Mouse (Mus musculus) heart, adult 18-20 months (tissue): ENCODE results near the gene Pacsin3. TPM values are rescaled to one million over a fixed set of nuclear protein-coding genes. Genes with fewer than 3 reads are reported as not detected.

ENCODE experiments used
- DNase-seq, 2 experiments: peaks; one replicate each; pipeline ENCODE4 v3.0.0; 2021 to 2022; ENCODE audit warnings: mixed read lengths in 1 of 2
- long read RNA-seq, 2 experiments: library from polyadenylated mRNA; stranded (forward); transcript quantifications; one replicate each; pipeline ENCODE4 v2.0.0; 2021
- total RNA-seq, 2 experiments: library from RNA; stranded (reverse); gene quantifications; 2 replicates each; pipeline ENCODE4 v1.2.3; 2021

The Pacsin3 gene
- total RNA-seq, result 100 to 1,000 TPM; 137 to 170 TPM
- long read RNA-seq, experiment 1, transcript Pacsin3-201 (11 exons, 1,862 nt), result major isoform, 9 of 158 reads
- long read RNA-seq, experiment 1, partial matches to known transcripts, result 66 of 158 reads
- long read RNA-seq, experiment 1, other reads (novel, unspliced or antisense), result 76 of 158 reads
- long read RNA-seq, experiment 2, transcript Pacsin3-201 (11 exons, 1,862 nt), result major isoform, 7 of 60 reads
- long read RNA-seq, experiment 2, partial matches to known transcripts, result 30 of 60 reads
- long read RNA-seq, experiment 2, other reads (novel, unspliced or antisense), result 20 of 60 reads

DNA sequence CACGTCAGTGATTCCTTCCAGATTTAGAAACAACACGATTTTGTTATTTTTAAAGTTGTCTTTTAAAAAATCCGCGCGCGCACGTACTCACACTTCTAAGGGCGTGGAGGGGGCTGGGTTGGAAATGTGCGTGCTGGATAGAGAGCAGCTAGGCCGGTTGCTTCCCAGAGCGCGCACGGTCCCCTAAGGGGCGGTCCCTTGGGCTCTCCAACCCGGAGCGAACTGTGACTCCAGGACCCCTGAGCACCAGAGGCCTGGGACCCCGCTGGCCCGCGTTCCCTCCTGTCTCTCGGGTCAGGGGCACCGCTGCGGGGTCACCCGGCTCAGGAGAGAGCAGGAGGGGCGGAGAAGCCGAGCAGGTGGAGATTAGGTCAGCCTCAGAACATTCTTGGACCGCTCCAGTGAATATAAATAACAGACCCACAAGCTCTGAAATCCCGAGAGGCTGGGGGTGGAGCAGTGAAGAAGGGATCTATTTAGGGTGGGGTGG lies at the start of gene Pacsin3:
TSS of gene Pacsin3 (plus strand) at position 294 of the 490 bp plus-strand sequence.
- DNase-seq, result peak; percentile 64 to 75

DNA sequence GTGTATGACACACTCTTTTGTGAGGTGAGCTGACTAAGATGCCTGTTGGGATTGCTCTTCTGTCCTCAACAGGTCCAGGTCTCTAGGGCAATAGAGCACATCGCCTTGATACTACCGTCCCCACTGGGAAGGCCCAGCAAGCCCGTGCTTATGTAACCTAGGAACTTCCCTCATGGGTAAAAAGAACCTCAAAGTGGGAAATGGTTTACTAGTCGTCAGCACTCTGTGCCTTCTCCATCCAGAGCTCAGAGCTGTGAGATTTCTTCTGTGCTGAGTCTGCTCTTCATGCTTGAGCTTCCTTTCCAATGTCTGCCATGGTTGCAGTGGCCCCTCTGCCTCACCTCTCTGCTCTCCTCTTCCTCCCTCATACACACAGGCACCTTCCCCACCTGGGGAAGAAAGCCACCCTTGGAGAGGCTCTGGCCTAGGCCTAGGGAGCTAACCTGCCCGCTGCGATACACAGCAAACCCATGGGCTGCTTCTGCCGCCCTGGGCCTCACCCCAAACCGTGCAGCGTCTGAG lies 49.4 kb upstream of the Pacsin3 start:
- DNase-seq, result peak; percentile 33 to 53

DNA sequence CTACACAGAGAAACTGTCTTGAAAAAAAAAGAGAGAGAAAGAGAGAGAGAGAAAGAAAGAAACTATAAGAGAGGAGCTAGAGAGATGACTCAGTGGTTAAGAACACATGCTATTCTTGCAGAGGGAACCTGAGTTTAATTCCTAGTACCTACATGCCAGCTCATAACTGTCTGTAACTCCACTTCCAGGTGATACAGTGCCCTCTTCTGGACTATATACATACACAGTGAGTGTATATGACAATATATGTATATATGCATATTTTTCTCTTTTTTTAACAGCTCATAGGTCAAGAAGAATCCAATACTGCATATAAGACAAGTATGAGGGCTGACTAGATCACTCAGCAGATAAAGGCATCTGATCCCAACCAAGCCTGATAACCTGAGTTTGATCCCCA lies 42.4 kb upstream of the Pacsin3 start:
- no peak for DNase-seq

DNA sequence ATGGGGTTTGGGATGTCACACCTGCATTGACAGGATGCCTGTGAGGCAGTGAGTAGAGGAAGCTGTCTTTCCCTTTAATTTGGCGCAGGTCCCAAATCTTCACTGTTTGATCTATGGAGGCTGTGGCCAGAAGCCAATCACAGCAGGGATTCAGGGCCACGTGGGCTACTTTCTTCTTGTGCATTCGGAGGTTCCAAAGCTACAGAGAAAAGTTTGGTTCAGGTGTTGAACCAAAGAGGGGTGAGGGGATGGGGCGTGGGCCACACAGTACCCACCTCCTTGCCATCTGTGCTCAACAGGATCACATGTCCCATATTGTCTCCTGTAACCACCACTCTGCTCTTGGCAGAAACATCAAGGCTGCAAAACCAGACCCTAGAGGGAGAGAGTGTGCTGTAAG lies 38.7 kb upstream of the Pacsin3 start:
- DNase-seq, result no peak

DNA sequence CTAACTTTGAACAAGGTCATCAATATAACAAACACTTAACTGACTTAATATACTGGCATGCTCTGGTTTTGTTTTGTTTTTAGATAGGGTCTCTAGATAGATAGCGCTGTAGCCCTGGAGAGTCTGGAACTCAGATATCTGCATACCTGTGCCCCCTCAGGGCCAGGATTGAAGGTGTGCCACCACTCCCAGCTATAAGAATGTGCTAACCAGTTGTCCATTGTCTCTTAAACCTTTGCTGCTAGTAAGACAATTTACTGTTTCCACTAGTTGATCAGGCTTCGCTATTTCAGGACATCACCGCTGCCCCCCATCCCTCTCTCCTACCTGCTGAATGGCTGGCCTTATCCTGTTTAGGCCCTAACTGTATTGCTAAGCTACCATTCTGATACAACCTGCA lies 35.3 kb upstream of the Pacsin3 start:
- no peak for DNase-seq

DNA sequence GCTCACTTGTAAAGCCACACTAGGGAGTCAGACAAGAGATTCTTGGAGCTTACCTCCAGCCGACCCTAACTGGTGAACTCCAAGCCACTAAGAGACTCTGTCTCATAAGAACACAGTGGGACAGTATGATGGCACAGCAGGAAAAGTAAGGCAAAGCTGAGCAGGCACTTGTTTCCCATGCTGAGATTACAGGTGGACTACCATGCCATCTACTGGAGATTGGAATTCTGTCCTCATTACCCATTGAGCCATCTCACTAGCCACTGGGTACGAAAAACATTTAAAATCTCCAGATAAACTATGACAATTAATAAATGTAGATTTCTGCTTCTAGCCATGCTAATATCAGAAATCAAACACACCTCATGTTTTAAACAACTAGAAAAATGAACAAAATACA lies 32.1 kb upstream of the Pacsin3 start:
- DNase-seq, result no peak

DNA sequence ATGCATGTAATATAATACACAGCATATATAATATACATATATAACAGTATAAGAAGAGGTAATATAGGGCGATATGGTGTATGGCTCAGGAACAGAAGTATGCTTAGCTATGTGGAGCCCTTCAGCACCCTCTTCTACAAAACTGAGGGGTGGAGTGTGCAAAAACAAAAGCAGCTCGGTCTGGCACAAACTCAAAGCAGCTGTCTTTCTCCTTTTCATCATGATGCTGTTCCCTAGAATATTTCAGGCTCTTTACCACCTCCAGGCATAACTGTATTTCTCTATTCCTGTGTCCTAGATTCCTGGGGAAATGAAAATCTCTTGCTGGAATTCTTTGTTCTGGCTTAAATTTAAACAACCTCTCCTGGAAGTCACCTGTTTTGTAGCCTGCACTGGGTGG lies 26.0 kb upstream of the Pacsin3 start:
- DNase-seq, result no peak

DNA sequence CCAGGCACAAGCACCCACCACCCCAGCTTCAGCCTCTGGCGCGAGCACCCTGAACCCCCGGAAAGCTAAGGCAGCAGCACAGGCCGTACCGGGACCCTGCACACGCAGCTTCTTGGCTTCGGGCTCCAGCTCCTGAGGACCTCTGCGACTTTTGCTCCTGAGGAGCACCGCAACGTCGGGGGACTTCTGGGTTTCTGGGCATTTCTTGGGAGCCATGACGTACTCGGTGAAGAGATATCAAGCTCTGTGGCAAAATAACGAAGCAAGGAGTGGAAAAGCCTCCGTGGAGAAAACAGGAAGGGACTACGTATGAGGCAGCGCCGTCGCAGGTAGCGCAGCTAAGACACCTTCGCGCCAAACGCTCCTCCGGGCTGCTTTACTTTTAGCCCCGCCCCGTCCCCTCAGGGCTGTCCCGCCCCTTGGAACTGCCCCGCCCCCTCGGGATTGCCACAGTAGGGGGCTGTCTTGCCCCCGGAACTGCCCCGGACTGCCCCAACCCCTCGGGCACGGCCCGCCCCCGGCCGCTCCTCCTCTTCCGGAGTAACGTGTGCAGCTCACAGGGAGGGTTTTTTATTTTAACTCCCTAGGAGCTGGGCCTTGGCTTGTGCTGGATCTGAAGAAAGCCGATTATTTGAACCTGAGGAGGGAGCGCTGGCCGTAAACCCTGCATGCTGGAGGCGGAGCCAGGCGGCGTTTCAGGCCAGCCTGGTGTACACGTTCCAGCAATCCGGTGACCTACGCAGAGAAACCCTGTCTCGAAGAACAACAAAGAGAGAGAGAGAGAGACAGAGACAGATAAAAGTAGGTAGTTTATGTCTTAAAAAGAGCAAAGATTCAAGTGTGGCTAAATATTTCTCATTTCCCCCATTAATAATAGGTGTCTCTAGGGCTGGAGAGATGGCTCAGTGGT lies 18.9 kb upstream of the Pacsin3 start, which contains the start of gene Ddb2:
TSS of gene Ddb2 (minus strand) at position 382 of the 910 bp plus-strand sequence.
- DNase-seq, result peak; percentile 93

DNA sequence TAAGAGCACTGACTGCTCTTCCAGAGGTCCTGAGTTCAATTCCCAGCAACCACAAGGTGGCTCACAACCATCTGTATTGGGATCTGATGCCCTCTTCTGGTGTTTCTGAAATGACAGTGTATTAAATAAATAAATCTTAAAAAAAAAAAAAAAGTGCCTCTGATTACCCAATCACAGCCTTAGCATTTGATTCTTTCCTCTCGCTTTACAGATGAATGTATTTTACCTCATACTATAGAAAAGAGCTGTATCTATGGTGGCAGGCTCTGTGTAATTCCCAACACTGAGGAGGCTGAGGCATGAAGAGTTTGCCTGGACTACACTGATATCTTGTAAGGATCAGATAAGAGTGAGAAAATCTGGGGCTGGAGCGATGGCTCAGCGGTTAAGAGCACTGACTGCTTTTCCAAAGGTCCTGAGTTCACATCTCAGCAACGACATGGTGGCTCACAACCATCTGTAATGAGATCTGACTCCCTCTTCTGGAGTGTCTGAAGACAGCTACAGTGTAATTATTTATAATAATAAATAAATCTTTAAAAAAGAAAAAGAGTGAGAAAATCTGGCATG lies 18.2 kb upstream of the Pacsin3 start:
- peak in 1 of 2 experiments; percentile 36 for DNase-seq

DNA sequence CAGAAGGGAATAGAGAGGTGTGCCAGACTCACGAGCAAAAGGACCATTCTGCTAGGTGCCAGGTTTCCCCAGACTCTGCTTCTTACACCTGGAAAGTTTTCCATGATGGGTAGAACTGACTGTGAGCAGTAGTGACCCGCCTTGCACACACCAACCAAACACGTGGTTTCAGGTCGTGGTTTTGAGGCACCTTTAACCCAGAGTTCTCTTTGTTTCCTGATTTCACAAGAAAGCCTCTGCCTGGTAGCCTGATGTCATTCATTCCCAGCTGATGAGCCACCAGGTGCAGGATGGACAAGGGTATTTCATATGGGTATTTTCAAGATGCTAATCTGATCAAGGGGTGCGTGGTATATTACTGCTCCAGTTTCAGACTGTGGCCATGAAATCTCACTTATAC lies 13.2 kb upstream of the Pacsin3 start:
- DNase-seq, result no peak

DNA sequence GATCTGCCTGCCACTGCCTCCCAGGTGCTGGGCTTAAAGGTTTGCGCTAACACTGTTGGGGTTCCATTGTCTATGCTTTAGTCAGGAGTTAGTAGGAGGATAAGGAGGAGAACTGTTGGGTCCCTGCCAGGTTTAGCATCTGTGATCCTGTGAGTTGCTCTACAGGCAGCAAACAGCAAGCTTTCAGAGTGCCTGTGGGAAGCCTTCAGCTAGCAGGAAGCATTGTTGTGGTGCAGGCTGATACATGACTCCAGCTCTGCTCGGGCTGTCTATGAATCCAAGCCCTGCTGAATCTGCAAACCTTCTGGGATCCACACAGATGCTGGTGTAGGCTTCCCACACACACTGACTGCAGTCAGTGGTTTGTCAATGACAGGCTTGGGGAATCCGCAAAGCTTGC lies 12.3 kb upstream of the Pacsin3 start:
- no peak for DNase-seq

DNA sequence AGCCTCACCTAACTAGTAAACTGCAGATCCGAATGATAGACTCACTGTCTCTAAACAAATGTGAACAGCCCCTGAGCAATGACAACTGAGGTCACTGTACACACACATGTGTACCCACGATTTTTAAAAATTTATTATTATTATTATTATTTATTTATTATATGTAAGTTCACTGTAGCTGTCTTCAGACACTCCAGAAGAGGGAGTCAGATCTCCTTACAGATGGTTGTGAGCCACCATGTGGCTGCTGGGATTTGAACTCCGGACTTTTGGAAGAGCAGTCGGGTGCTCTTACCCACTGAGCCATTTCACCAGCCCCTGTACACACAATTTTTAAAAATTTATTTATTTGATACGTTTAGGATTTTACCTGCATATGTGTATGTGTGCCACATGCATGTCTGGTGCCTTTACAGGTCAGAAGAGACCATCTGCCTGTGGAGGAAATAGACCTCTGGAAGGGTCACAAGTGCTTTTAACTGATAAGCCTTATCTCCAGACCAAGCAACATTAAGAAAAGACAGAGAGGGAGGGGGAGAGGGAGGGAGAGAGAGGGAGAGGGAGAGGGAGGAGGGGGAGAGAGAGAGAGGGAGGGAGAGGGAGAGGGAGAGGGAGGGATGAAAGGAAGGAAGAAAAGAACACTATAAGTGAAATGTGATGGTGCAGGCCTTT lies 11.1 kb upstream of the Pacsin3 start:
- DNase-seq, result no peak

DNA sequence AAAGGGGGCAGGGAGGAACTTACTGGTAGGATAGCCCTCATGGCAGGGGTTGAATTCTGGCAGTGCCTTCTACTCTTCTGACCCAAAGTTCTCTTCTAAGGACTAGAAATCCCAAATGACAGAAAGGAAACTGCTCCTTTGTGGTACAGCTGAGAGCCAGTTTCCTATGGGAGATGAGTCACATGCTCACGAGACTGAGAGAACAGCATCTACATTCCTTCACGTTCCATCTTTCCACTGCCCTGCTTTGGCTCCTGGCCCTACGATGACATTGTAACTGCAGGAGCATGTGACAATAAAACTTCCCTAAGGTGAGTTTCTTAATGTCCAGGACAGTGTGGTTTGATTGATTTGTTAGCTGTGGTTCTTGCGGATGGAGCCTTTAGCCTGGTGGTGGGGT lies 7.4 kb upstream of the Pacsin3 start:
- no peak for DNase-seq

DNA sequence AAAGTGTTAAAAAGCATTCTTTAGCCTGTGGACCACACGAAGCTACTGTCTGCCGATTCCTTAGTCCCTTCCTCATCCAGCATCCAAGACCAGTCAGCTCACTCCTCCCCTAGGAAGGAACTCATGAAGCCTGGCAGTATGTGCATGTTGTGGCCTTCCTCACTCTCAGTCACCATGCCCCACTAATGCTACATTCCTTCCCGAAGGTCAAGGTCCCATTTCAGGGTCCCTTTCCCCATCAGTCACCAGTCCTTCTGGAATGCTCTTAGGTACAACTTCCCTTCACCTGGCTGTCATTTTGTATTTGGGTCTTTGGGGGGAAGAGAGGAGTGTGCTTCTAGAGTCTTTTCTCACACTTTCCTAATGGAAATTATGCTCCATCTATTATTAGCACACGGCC lies 3.8 kb upstream of the Pacsin3 start:
- DNase-seq, result peak in 1 of 2 experiments; percentile 13

DNA sequence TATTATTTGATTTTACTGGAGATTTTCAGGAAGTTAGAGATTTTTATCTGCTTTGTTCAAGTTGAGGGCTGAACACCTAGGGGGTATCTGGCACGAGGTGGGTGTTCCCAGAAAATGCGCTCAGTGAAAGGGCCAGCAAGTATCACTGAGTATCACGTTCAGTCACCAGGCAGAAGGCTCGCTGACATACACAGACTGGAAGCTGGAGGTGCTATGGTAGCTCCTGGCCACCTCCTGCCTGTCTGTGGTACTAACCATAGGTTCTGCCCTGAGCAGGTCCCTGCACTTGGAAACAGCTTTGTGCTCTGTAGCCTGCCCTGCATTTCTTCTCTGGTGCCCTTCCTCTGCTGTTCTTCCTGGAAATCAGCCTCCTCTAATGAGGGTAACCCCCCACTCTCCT lies 3.2 kb upstream of the Pacsin3 start:
- peak in 1 of 2 experiments; percentile 4 for DNase-seq

DNA sequence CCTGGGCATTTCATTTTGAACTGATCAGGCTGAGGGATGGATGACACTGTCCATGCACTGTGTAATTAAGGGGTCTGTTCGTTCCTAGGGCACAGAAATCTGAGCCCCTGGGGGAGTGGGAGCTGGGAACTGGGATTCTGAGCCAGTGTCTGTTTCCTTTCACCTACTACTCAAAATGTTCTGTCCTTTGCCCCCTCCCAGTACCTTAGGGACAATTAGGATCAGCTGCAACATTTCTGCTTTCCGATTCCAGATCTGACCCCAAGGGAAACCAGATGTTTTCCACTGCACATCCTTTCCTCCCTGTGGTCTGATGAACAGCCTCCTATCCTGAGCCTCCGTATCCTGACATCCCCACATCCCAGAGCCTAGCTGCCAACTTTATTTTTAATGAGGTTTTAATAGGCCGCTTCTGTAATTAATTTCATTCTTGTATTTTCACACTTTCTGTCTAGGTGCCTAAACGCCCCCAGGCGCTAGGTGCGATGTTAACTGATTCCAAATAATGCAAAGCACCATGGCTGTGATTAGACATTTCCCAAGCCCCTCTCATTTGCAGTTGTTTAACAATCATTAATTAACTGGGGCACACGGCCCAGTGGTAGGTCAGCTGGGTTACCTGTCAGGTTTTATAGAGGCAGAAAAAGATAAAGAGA lies 901 bp upstream of the Pacsin3 start:
- DNase-seq, result peak in 1 of 2 experiments; percentile 7

DNA sequence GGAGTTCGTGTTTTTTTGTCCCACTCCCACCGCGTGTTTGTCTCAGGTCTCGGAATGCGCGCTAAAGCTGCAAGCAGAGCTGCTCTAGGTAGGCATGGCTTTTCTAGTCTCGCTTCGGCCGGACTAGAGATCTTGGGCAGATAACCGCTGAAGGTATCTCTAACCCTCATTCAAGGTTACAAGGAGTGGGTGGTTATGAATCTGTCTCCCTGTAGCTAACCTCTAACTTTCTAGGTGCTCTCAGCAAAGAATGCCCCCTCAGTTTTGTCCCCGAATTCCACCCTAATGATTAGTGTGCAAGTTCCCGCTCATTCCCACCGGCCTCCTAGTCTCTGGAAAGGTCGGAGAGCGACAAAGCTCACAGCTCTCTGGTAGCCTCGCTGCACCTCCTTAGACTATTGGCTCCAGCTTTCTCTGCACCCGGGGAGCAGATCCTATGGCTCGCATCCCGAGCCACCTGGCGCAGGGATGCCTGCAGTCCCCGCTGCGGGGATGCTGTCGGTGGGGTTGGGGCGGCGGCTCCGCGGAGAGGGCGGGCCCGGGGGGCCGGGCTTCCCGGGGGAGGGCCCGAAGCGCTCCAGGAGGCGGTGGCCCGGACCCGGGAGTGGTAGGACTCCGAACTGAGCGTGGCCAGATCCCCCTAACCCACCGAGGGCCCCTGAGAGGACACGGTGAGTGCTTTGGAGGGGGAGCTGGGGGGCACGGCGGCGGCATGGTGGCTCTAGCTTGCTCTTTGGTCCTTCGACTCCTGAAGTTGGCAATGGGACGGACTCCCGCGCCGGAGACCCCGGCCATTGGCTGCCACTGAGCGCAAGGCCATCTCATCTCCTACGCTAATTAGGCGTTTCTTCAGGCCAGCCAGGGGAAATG lies 737 bp downstream of the Pacsin3 start:
- DNase-seq, result peak; percentile 73 to 80

DNA sequence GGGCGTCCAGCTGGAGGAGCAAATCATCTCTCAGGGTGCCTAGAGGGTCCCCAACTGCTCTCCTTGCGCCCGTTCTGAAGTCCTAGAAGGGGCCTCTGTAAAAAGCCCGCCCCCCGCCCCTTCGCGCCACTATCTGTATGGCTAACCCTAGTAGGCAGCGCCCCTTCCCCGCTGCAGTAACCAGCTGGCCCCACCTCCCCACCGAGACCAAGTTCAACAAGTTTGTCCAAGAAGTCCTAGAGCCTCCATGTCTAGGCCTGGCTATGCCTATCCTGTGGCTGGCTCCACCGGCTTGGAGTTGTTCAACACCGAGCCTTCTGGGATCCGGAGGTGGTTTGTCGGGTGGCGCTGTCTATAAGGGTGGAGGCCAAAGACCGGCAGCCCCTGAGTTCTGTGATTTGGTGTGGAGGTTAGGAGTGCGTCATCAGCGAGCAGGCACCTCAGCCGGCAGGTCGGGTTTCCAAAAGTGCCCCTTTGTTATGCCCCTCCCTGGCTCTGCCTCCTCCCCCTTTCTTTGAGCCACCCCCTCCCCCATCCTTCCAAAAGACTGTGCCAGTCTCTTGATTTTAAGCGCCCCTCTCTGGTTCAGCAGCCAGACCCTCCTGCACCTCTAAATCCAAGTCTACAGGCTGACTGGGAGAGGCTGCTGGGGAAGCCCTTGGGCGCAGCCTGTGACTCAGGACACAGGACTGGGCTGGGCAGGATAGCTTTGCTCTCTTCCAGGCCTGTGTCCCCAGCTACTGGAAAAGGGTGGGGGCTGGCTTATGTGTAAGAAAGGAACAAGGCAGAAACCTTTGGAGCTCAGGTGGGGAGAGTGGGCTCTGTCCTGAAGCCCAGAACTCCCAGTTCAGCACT lies 1.6 kb downstream of the Pacsin3 start:
- DNase-seq, result peak in 1 of 2 experiments; percentile 63

DNA sequence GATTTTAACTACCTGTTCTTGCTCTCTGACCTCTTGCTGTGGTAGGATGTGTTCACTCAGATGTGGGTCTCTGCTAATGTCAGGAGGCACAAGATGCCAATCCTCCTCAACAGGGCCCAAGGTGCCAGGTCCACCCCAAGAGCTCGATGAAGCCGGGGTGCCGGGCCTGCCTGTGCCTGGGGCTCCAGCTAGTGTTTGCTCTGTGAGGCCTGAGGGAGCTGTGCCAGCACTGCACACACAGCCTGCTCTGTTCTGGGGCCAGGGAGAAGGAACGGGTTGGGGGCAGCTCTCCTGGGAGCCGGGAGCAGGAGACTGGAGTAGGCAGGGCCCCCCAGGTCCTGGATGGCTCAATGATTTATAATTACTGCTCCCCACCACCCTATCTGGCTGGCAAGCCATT lies 2.3 kb downstream of the Pacsin3 start:
- no peak for DNase-seq
